Mouse (Mus musculus): ENCODE data around the gene Gpatch2. TPM values are rescaled to one million over a fixed set of nuclear protein-coding genes. Genes with fewer than 3 reads are reported as not detected.

Gpatch2 gene
- polyA plus RNA-seq, 1 experiment from 2014 or later: 21.9 TPM

- ATAC-seq (ENCODE audit: low FRiP score, low read depth): no peak
- H3K4me2 ChIP-seq (replicated peaks): no peak overlapping the region
- no peak overlapping the region for H3K9ac ChIP-seq
- no peaks in the 10 kb centered on the region for H3K27me3 ChIP-seq
- H3K4me3 ChIP-seq: no peak overlapping the region
- no peak overlapping the region for H3K27ac ChIP-seq
- no peaks in the 10 kb centered on the region for H3K9me3 ChIP-seq
- H3K36me3 ChIP-seq: peaks cover 7% of the 10 kb centered on the region
- H3K4me1 ChIP-seq: 0 out of 2 replicates have a peak, but pooled peaks cover 4% of the 10 kb centered on the region
Measured at GRCm38 (mm10) chr1:187314516-187314915, 99.2 kb downstream of the Gpatch2 start.

- no peak overlapping the region for H3K27ac ChIP-seq
- peaks cover 9% of the 10 kb centered on the region for H3K36me3 ChIP-seq
- 0 out of 2 replicates have a peak, but pooled peaks cover 4% of the 10 kb centered on the region for H3K4me1 ChIP-seq
- H3K4me3 ChIP-seq: no peak overlapping the region
- H3K27me3 ChIP-seq: no peaks in the 10 kb centered on the region
- no peaks in the 10 kb centered on the region for H3K9me3 ChIP-seq
- 83% methylated on average over 2 of the region's 2 CpGs for WGBS
- no peak overlapping the region for H3K9ac ChIP-seq
- no peak for ATAC-seq (ENCODE audit: low FRiP score, low read depth)
- no peak overlapping the region for H3K4me2 ChIP-seq (replicated peaks)
Measured at GRCm38 (mm10) chr1:187315821-187316220, 100.5 kb downstream of the Gpatch2 start.

GRCm38 (mm10) chr1:187316555-187316954 is 101.2 kb downstream of the Gpatch2 start:
- H3K9ac ChIP-seq: no peak overlapping the region

GRCm38 (mm10) chr1:187321814-187322213 is 106.5 kb downstream of the Gpatch2 start:
- Histone ChIP-seq H3K9ac (no peak overlapping the region), H3K27ac (no peak overlapping the region), H3K4me3 (no peak overlapping the region), H3K9me3 (no peaks in the 10 kb centered on the region), H3K36me3 (peaks cover 12% of the 10 kb centered on the region), H3K27me3 (no peaks in the 10 kb centered on the region), H3K4me2 (replicated peaks) (no peak overlapping the region), H3K4me1 (no peaks in the 10 kb centered on the region)
- no peak for ATAC-seq (ENCODE audit: low FRiP score, low read depth)
- WGBS: 95% methylated on average over 3 of the region's 3 CpGs

More at GRCm38 (mm10) chr1:187316555-187316954, 101.2 kb downstream of the Gpatch2 start:
- no peak overlapping the region for H3K27ac ChIP-seq
- no peak for ATAC-seq (ENCODE audit: low FRiP score, low read depth)
- no peaks in the 10 kb centered on the region for H3K9me3 ChIP-seq
- WGBS: 86% methylated on average over 8 of the region's 8 CpGs
- H3K36me3 ChIP-seq: peaks cover 9% of the 10 kb centered on the region
- no peaks in the 10 kb centered on the region for H3K27me3 ChIP-seq
- no peak overlapping the region for H3K4me2 ChIP-seq (replicated peaks)
- no peak overlapping the region for H3K4me3 ChIP-seq
- 0 out of 2 replicates have a peak, but pooled peaks cover 4% of the 10 kb centered on the region for H3K4me1 ChIP-seq

- Histone ChIP-seq H3K4me1 (no peaks in the 10 kb centered on the region), H3K9me3 (no peaks in the 10 kb centered on the region), H3K4me3 (no peak overlapping the region), H3K36me3 (peaks cover 12% of the 10 kb centered on the region), H3K4me2 (replicated peaks) (no peak overlapping the region), H3K27ac (no peak overlapping the region), H3K9ac (no peak overlapping the region), H3K27me3 (no peaks in the 10 kb centered on the region)
- WGBS: 80% methylated on average over 8 of the region's 8 CpGs
- ATAC-seq (ENCODE audit: low FRiP score, low read depth): no peak
Measured at GRCm38 (mm10) chr1:187322505-187323208, 107.3 kb downstream of the Gpatch2 start.

GRCm38 (mm10) chr1:187323209-187323589 is 107.9 kb downstream of the Gpatch2 start:
- Histone ChIP-seq H3K27me3 (no peaks in the 10 kb centered on the region), H3K4me2 (replicated peaks) (no peak overlapping the region), H3K27ac (no peak overlapping the region), H3K9me3 (no peaks in the 10 kb centered on the region), H3K4me3 (no peak overlapping the region), H3K9ac (no peak overlapping the region), H3K4me1 (no peaks in the 10 kb centered on the region), H3K36me3 (peaks cover 12% of the 10 kb centered on the region)
- WGBS: 96% methylated on average over 1 of the region's 1 CpGs
- ATAC-seq (ENCODE audit: low FRiP score, low read depth): no peak

GRCm38 (mm10) chr1:187342551-187342950 is 127.2 kb downstream of the Gpatch2 start:
- Histone ChIP-seq H3K4me3 (no peak overlapping the region), H3K36me3 (peaks cover 14% of the 10 kb centered on the region), H3K27me3 (no peaks in the 10 kb centered on the region), H3K27ac (no peak overlapping the region), H3K9me3 (no peaks in the 10 kb centered on the region), H3K4me1 (no peaks in the 10 kb centered on the region), H3K9ac (no peak overlapping the region), H3K4me2 (replicated peaks) (no peak overlapping the region)
- ATAC-seq (ENCODE audit: low FRiP score, low read depth): no peak
- WGBS: 24% methylated on average over 2 of the region's 2 CpGs

- WGBS: 75% methylated on average over 5 of the region's 5 CpGs
- ATAC-seq (ENCODE audit: low FRiP score, low read depth): no peak
- H3K27ac ChIP-seq: no peak overlapping the region
- no peaks in the 10 kb centered on the region for H3K4me1 ChIP-seq
- no peak overlapping the region for H3K4me2 ChIP-seq (replicated peaks)
- no peak overlapping the region for H3K9ac ChIP-seq
- H3K4me3 ChIP-seq: no peak overlapping the region
- no peaks in the 10 kb centered on the region for H3K27me3 ChIP-seq
- peaks cover 29% of the 10 kb centered on the region for H3K36me3 ChIP-seq
- H3K9me3 ChIP-seq: no peaks in the 10 kb centered on the region
Measured at GRCm38 (mm10) chr1:187345156-187345555, 129.8 kb downstream of the Gpatch2 start.

- H3K4me1 ChIP-seq: no peaks in the 10 kb centered on the region
- H3K27me3 ChIP-seq: no peaks in the 10 kb centered on the region
- H3K36me3 ChIP-seq: peaks cover 29% of the 10 kb centered on the region
- H3K27ac ChIP-seq: no peak overlapping the region
- H3K9ac ChIP-seq: no peak overlapping the region
- no peaks in the 10 kb centered on the region for H3K9me3 ChIP-seq
- ATAC-seq (ENCODE audit: low FRiP score, low read depth): no peak
- no peak overlapping the region for H3K4me3 ChIP-seq
- 94% methylated on average over 11 of the region's 11 CpGs for WGBS
- no peak overlapping the region for H3K4me2 ChIP-seq (replicated peaks)
Measured at GRCm38 (mm10) chr1:187346923-187347322, 131.6 kb downstream of the Gpatch2 start.

- Histone ChIP-seq H3K4me1 (no peaks in the 10 kb centered on the region), H3K27me3 (no peaks in the 10 kb centered on the region), H3K27ac (no peak overlapping the region), H3K4me2 (replicated peaks) (no peak overlapping the region), H3K9ac (no peak overlapping the region), H3K4me3 (no peak overlapping the region), H3K9me3 (no peaks in the 10 kb centered on the region), H3K36me3 (peaks cover 29% of the 10 kb centered on the region)
- 87% methylated on average over 6 of the region's 6 CpGs for WGBS
- no peak for ATAC-seq (ENCODE audit: low FRiP score, low read depth)
Measured at GRCm38 (mm10) chr1:187347606-187348005, 132.3 kb downstream of the Gpatch2 start.

- H3K27me3 ChIP-seq: no peaks in the 10 kb centered on the region
- no peak overlapping the region for H3K4me3 ChIP-seq
- H3K9ac ChIP-seq: no peak overlapping the region
- no peak overlapping the region for H3K4me2 ChIP-seq (replicated peaks)
- no peaks in the 10 kb centered on the region for H3K9me3 ChIP-seq
- no peak for ATAC-seq (ENCODE audit: low FRiP score, low read depth)
- 94% methylated on average over 26 of the region's 26 CpGs for WGBS
- H3K27ac ChIP-seq: no peak overlapping the region
- peaks cover 26% of the 10 kb centered on the region for H3K36me3 ChIP-seq
- no peaks in the 10 kb centered on the region for H3K4me1 ChIP-seq
Measured at GRCm38 (mm10) chr1:187348053-187348820, 132.9 kb downstream of the Gpatch2 start.

- H3K9ac ChIP-seq: no peak overlapping the region
- peaks cover 25% of the 10 kb centered on the region for H3K36me3 ChIP-seq
- ATAC-seq (ENCODE audit: low FRiP score, low read depth): no peak
- H3K4me2 ChIP-seq (replicated peaks): no peak overlapping the region
- WGBS: 77% methylated on average over 14 of the region's 14 CpGs
- H3K27me3 ChIP-seq: no peaks in the 10 kb centered on the region
- no peak overlapping the region for H3K4me3 ChIP-seq
- no peaks in the 10 kb centered on the region for H3K4me1 ChIP-seq
- H3K9me3 ChIP-seq: no peaks in the 10 kb centered on the region
- no peak overlapping the region for H3K27ac ChIP-seq
Measured at GRCm38 (mm10) chr1:187348859-187349258, 133.6 kb downstream of the Gpatch2 start.

All from limb, embryonic 13.5 days (tissue).